8 mouse cellular contexts compared by ENCODE assay signal in the genomic region with DNA sequence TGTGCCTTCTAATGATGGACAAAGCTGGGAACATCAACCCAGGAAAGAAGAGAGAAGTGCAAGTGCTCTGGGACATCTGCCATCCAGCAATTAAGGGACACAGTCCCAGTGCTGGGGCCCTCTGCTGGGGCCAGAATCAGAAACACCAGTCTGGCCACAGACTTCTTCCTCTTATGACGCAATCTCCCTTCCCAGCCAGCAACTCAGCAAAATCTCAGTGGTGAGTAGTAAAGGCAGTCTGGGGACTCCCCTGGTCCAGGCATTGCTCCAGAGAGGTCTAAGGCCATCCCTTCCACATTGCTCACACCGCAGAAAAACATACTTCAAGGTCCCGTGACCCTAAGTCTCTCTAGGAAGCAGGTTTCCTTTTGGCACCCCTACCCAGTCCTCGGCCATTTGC. TPM values are rescaled to one million over a fixed set of nuclear protein-coding genes. Genes with fewer than 3 reads are reported as not detected.
DNase-seq lines count a peak whose midpoint lies in the region; ATAC-seq and TF ChIP-seq lines count a peak whose summit lies in the region.

No protein-coding gene starts in this region.

- TF ChIP-seq POLR2A in kidney, adult 2 months (IDR thresholded peaks at IDR 0.05; ENCODE audit: low read depth, low read length) = no peak
- TF ChIP-seq POLR2A in small intestine, adult 2 months (IDR thresholded peaks at IDR 0.05; ENCODE audit: low read depth, low read length) = no peak

- no peaks in the 10 kb centered on the region for H3K36me3 ChIP-seq in kidney, adult 2 months (ENCODE audit: control insufficient read depth, insufficient read depth, low read length)
- no peaks in the 10 kb centered on the region for H3K36me3 ChIP-seq in lung, embryonic 15.5 days
- peaks cover 5% of the 10 kb centered on the region; the same call in 1 of the 2 replicates for H3K36me3 ChIP-seq in small intestine, adult 2 months (ENCODE audit: control insufficient read depth, insufficient read depth, low read length)

- H3K4me1 ChIP-seq in kidney, adult 2 months (ENCODE audit: control insufficient read depth, insufficient read depth, low read length) = peaks cover 8% of the 10 kb centered on the region; the same call in 1 of the 2 replicates
- H3K4me1 ChIP-seq in lung, embryonic 15.5 days = peaks cover 11% of the 10 kb centered on the region
- peaks cover 3% of the 10 kb centered on the region; the same call in 1 of the 2 replicates for H3K4me1 ChIP-seq in small intestine, adult 2 months (ENCODE audit: control insufficient read depth, insufficient read depth, insufficient read length, low read length)

- no peaks in the 10 kb centered on the region for H3K9me3 ChIP-seq in lung, embryonic 15.5 days

- ATAC-seq in frontal cortex, adult (ENCODE audit: low TSS enrichment) = peak; percentile 27
- peak; percentile 60 for ATAC-seq in lung, embryonic 15.5 days (ENCODE audit: borderline replicate concordance, extremely low read depth, low FRiP score, low TSS enrichment)

- WGBS in kidney, adult 2 months = 11% methylated on average over 4 of the region's 4 CpGs
- 47% methylated on average over 4 of the region's 4 CpGs for WGBS in lung, embryonic 15.5 days
- WGBS in small intestine, adult 2 months = 6% methylated on average over 4 of the region's 4 CpGs

- no peak; the same call in 1 of the 2 replicates for TF ChIP-seq CTCF in kidney, adult 2 months (conservative IDR thresholded peaks at IDR 0.05; ENCODE audit: insufficient read depth, insufficient read length, low read depth, low read length)
- TF ChIP-seq CTCF in small intestine, adult 2 months (IDR thresholded peaks at IDR 0.05; ENCODE audit: extremely low read depth, insufficient read length, insufficient replicate concordance, low read depth, low read length) = peak; percentile 18; the same call in 1 of the 2 replicates

- H3K4me2 ChIP-seq in lung, embryonic 15.5 days = peak overlapping the region; percentile 84

- peak overlapping the region; percentile 71; the same call in 1 of the 2 replicates for H3K27ac ChIP-seq in kidney, adult 2 months (ENCODE audit: insufficient read depth, low read depth, low read length)
- peak overlapping the region; percentile 37; the same call in 1 of the 2 replicates for H3K27ac ChIP-seq in lung, embryonic 15.5 days
- 0 out of 2 replicates have a peak overlapping the region, but pooled peaks have one; percentile 8 for H3K27ac ChIP-seq in small intestine, adult 2 months (ENCODE audit: insufficient read depth, low read depth, low read length)

- DNase-seq in frontal cortex, postnatal 36 days (ENCODE audit: low spot score in 2 of 2) = no peak
- DNase-seq in adrenal gland, postnatal 25 days = peak; percentile 34
- DNase-seq in heart, adult 8-10 months (ENCODE audit: low spot score) = peak; percentile 48
- DNase-seq in kidney, adult 2 months = peak; percentile 77
- DNase-seq in frontal cortex, postnatal 10 days (ENCODE audit: low spot score in 2 of 2) = no peak

- peak overlapping the region; percentile 91; the same call in 1 of the 2 replicates for H3K4me3 ChIP-seq in kidney, adult 2 months (ENCODE audit: insufficient read depth, low read depth, low read length)
- peak overlapping the region; percentile 62 for H3K4me3 ChIP-seq in lung, embryonic 15.5 days
- H3K4me3 ChIP-seq in small intestine, adult 2 months (ENCODE audit: low read depth, low read length) = peak overlapping the region; percentile 86

- H3K27me3 ChIP-seq in kidney, adult 2 months (replicated peaks; ENCODE audit: control insufficient read depth, insufficient read depth, low read length) = no peaks in the 10 kb centered on the region
- H3K27me3 ChIP-seq in lung, embryonic 15.5 days = no peaks in the 10 kb centered on the region
- no peaks in the 10 kb centered on the region for H3K27me3 ChIP-seq in small intestine, adult 2 months (ENCODE audit: control insufficient read depth, insufficient read depth, low read length)

- H3K9ac ChIP-seq in lung, embryonic 15.5 days = peak overlapping the region; percentile 70; the same call in 1 of the 2 replicates

RNA-seq across cellular contexts. Expression of a gene that starts 1.0 kb away (rescaled TPM):
- 25.6 and 29.4 TPM in 2 replicates for total RNA-seq in adrenal gland, postnatal 25 days (2021)
- total RNA-seq in heart, adult 8-10 months (2022) = 10 to 100 TPM; 11.2 to 13.5 (median 12.4) TPM
- 22.3 and 24.7 TPM in 2 replicates for polyA plus RNA-seq in kidney, adult 2 months (2012; rRNA removed)
- 12.5 and 13.8 TPM in 2 replicates for polyA plus RNA-seq in lung, embryonic 15.5 days (2015; fragmentation: Nextera tagmentation; extraction: Ambion mirVana)
- 9.4 and 14.9 TPM in 2 replicates for polyA plus RNA-seq in small intestine, adult 2 months (2012; rRNA removed)

RNA-seq across cellular contexts. Expression of a gene that starts 27.1 kb away (rescaled TPM):
- 190 and 199 TPM in 2 replicates for total RNA-seq in adrenal gland, postnatal 25 days (2021)
- 100 to 1,000 TPM in 1 of 4 experiments, 10 to 100 TPM in 3; 63.8 to 106 (median 80.1) TPM for total RNA-seq in heart, adult 8-10 months (2022)
- polyA plus RNA-seq in kidney, adult 2 months (2012; rRNA removed) = 43.8 and 76.7 TPM in 2 replicates
- 313 and 341 TPM in 2 replicates for polyA plus RNA-seq in lung, embryonic 15.5 days (2015; fragmentation: Nextera tagmentation; extraction: Ambion mirVana)
- polyA plus RNA-seq in small intestine, adult 2 months (2012; rRNA removed) = 15.5 and 30.4 TPM in 2 replicates

RNA-seq across cellular contexts. Expression of a gene that starts 36.1 kb away (rescaled TPM):
- 121 and 127 TPM in 2 replicates for total RNA-seq in adrenal gland, postnatal 25 days (2021)
- total RNA-seq in heart, adult 8-10 months (2022) = 100 to 1,000 TPM; 775 to 831 (median 786) TPM
- 269 and 296 TPM in 2 replicates for polyA plus RNA-seq in kidney, adult 2 months (2012; rRNA removed)
- polyA plus RNA-seq in lung, embryonic 15.5 days (2015; fragmentation: Nextera tagmentation; extraction: Ambion mirVana) = 137 and 146 TPM in 2 replicates
- 26.3 and 31.9 TPM in 2 replicates for polyA plus RNA-seq in small intestine, adult 2 months (2012; rRNA removed)

RNA-seq across cellular contexts. Expression of a gene that starts 45.0 kb away (rescaled TPM):
- 199 and 203 TPM in 2 replicates for total RNA-seq in adrenal gland, postnatal 25 days (2021)
- 100 to 1,000 TPM in 2 of 4 experiments, 10 to 100 TPM in 2; 92.8 to 123 (median 107) TPM for total RNA-seq in heart, adult 8-10 months (2022)
- polyA plus RNA-seq in kidney, adult 2 months (2012; rRNA removed) = 57.4 and 71.4 TPM in 2 replicates
- polyA plus RNA-seq in lung, embryonic 15.5 days (2015; fragmentation: Nextera tagmentation; extraction: Ambion mirVana) = 64.1 and 65.5 TPM in 2 replicates
- polyA plus RNA-seq in small intestine, adult 2 months (2012; rRNA removed) = 38.7 and 63.2 TPM in 2 replicates

Comparison
In these comparisons a context has a peak if more than half of its experiments do, and no peak if none do; other contexts are left out.
1. DNase-seq: peak in adrenal gland, postnatal 25 days (single experiment), heart, adult 8-10 months (single experiment) and kidney, adult 2 months (single experiment); none in frontal cortex, postnatal 36 days (0 of 2) and frontal cortex, postnatal 10 days (0 of 2).
2. H3K27ac ChIP-seq: peak in every context shown above with its lines; median percentile 71 in kidney, adult 2 months; 37 in lung, embryonic 15.5 days; 8 in small intestine, adult 2 months.
3. Peak in every context shown above with its lines, with median percentiles within 50 percentile points of each other: H3K4me3 ChIP-seq.